Mouse (Mus musculus) liver, embryonic 16.5 days (tissue): ENCODE data around the gene Pax4. TPM values are rescaled to one million over a fixed set of nuclear protein-coding genes. Genes with fewer than 3 reads are reported as not detected.

Experiments
- ATAC-seq: fragments of 200-750 bp; cut with Nextera tagmentation; 2 replicates; pipeline ENCODE4 v1.8.0; 2017; ENCODE audit warnings: low read depth, mild to moderate bottlenecking, moderate number of reproducible peaks, moderate library complexity
- H3K27ac ChIP-seq: fragments of 300-500 bp; sonication (generic); 2 replicates; pipeline ENCODE4 v1.5.1; 2014; ENCODE audit warnings: mild to moderate bottlenecking, low read length
- H3K27me3 ChIP-seq: fragments of 300-500 bp; sonication (generic); 2 replicates; pipeline ENCODE4 v1.6.1; 2014; ENCODE audit warnings: low read depth, low read length, mixed read lengths; ENCODE audit not compliant: control insufficient read depth, insufficient read depth
- H3K36me3 ChIP-seq: fragments of 300-500 bp; sonication (generic); 2 replicates; pipeline ENCODE4 v1.6.1; 2014; ENCODE audit warnings: mild to moderate bottlenecking; ENCODE audit not compliant: control insufficient read depth, insufficient read depth
- H3K4me1 ChIP-seq: fragments of 300-500 bp; sonication (generic); 2 replicates; pipeline ENCODE4 v1.6.1; 2014; ENCODE audit warnings: low read depth, low read length, mixed read lengths; ENCODE audit not compliant: control insufficient read depth
- H3K4me2 ChIP-seq: fragments of 300-500 bp; sonication (generic); 2 replicates; pipeline ENCODE4 v1.6.1; 2014; ENCODE audit warnings: low read depth, low read length, mixed read lengths
- H3K4me3 ChIP-seq: fragments of 300-500 bp; sonication (generic); 2 replicates; pipeline ENCODE4 v1.5.1; 2014; ENCODE audit warnings: low read depth, mild to moderate bottlenecking, low read length
- H3K9ac ChIP-seq: fragments of 300-500 bp; sonication (generic); 2 replicates; pipeline ENCODE4 v1.6.1; 2014; ENCODE audit warnings: low read depth, low read length
- H3K9me3 ChIP-seq: fragments of 300-500 bp; sonication (generic); replicated peaks from 2 replicates; pipeline ENCODE4 v1.6.1; 2016; ENCODE audit warnings: low read length; ENCODE audit not compliant: control insufficient read depth
- WGBS: fragments of 180-500 bp; shearing (Covaris S2); extraction: QIAGEN DNeasy Blood & Tissue Kit; methylation state at CpG from one replicate; pipeline ENCODE4 v1.1.7; 2014; ENCODE audit not compliant: insufficient replicate concordance; 5-methylcytosine and 5-hydroxymethylcytosine counted together
- polyA plus RNA-seq: library from polyadenylated mRNA; unstranded; fragments of >200 nt; fragmentation: Nextera tagmentation; extraction: Ambion mirVana; gene quantifications from 2 replicates; pipeline ENCODE4 v1.2.1, GENCODE M21; 2015

Gene Pax4
- polyA plus RNA-seq, 1 experiment from 2014 or later, result not detected

DNA sequence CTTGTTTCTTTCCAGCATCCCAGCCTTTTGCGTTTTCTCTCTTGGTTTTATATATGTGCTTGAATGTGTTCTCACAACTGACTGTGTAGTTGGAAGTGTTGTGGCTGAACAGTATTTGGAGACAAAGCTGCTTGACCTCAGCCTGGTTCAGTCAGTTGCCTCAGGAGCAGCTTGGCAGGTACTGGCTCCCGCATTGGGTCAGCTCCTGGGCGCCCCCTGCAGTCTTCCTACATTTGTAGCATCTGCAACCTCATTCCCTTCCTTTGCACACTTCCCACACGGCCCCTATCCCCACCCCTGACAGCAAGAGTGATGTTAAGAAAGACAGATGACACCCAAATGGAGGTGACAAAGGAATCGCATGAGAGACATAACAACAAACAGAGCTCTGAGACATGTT is 11.4 kb upstream of the Pax4 start:
- no peak overlapping the region for H3K4me2 ChIP-seq
- no peak overlapping the region for H3K9ac ChIP-seq
- no peak overlapping the region for H3K27ac ChIP-seq
- peaks cover 4% of the 10 kb centered on the region; the same call in 1 of the 2 replicates for H3K4me1 ChIP-seq
- H3K36me3 ChIP-seq, result no peaks in the 10 kb centered on the region
- no peak; the same call in 1 of the 2 replicates for ATAC-seq
- H3K27me3 ChIP-seq, result no peaks in the 10 kb centered on the region
- WGBS, result 6% methylated on average over 5 of the region's 5 CpGs
- no peaks in the 10 kb centered on the region for H3K9me3 ChIP-seq
- no peak overlapping the region for H3K4me3 ChIP-seq

DNA sequence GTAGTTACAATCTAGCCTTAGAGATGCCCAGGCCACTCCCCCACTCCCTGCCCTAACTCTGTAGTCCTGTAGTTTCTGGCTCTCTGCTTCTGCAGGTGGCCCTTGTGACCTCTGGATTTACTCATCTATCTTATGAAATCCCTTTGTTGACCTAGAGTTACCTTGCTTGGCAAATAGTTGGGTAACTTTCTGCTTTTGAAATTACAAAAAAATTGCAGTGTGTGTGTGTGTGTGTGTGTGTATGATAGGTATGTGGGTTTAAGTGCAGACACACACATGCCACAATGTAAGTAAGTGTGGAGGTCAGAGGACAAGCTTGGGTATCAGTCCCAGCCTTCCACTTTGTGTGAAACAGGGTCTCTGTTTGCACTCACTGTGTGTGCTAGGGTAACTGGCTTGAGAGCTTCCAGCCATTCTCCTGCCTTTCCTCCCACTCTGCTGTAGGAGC is 10.1 kb upstream of the Pax4 start:
- H3K4me3 ChIP-seq, result no peak overlapping the region
- H3K36me3 ChIP-seq, result no peaks in the 10 kb centered on the region
- H3K27ac ChIP-seq, result no peak overlapping the region; the same call in 1 of the 2 replicates
- H3K27me3 ChIP-seq, result no peaks in the 10 kb centered on the region
- no peak overlapping the region for H3K4me2 ChIP-seq
- H3K9me3 ChIP-seq, result no peaks in the 10 kb centered on the region
- H3K9ac ChIP-seq, result no peak overlapping the region
- ATAC-seq, result peak; percentile 93
- peaks cover 4% of the 10 kb centered on the region; the same call in 1 of the 2 replicates for H3K4me1 ChIP-seq

DNA sequence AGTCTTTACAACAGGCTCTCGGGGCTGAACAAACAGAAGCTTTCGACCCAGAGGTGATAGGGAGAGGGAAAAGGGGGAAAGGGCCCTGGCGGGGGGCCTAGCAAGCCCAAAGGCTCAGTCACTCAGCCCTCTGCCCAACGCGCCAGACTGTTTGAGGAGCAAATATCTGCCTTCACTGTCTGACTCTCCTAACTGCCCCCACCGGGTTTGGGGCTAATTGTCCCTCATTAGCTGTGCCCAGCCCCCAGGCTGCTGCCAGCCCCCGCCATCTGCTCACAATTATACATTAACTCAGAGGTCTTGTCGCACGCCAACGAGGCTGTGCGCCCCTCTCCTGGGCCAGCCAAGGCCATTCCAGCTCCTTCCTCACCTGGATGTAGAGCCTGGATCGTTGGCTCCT is 1.8 kb upstream of the Pax4 start:
- no peaks in the 10 kb centered on the region for H3K9me3 ChIP-seq
- H3K4me1 ChIP-seq, result no peaks in the 10 kb centered on the region
- H3K36me3 ChIP-seq, result no peaks in the 10 kb centered on the region
- ATAC-seq, result no peak
- no peak overlapping the region for H3K27ac ChIP-seq
- H3K9ac ChIP-seq, result no peak overlapping the region
- peaks cover 27% of the 10 kb centered on the region for H3K27me3 ChIP-seq
- no peak overlapping the region for H3K4me3 ChIP-seq
- 3% methylated on average over 12 of the region's 12 CpGs for WGBS
- no peak overlapping the region for H3K4me2 ChIP-seq

DNA sequence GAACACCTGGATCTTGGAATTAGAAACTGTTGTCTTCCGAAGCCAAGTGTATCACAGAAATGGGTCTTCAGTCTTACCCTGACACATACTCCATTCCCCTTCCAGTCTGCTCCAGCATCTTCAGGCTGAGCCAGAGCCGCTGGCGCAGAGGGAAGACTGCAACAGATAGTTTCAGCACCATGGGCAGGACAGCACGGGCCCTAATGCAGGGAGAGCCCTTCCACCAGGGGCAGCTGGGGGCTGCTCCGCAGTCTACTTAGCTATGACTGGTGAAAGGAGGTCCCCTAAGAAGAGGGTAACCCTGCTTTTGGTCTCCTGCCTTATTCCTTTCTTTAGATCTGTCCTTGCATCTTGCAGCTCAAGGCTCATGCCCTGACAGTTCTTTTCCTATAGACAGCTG is 1.3 kb upstream of the Pax4 start:
- Histone ChIP-seq H3K9ac (no peak overlapping the region), H3K27ac (no peak overlapping the region), H3K36me3 (no peaks in the 10 kb centered on the region), H3K27me3 (peaks cover 27% of the 10 kb centered on the region), H3K4me3 (no peak overlapping the region), H3K9me3 (no peaks in the 10 kb centered on the region), H3K4me2 (no peak overlapping the region), H3K4me1 (no peaks in the 10 kb centered on the region)
- ATAC-seq, result no peak
- 10% methylated on average over 5 of the region's 5 CpGs for WGBS

DNA sequence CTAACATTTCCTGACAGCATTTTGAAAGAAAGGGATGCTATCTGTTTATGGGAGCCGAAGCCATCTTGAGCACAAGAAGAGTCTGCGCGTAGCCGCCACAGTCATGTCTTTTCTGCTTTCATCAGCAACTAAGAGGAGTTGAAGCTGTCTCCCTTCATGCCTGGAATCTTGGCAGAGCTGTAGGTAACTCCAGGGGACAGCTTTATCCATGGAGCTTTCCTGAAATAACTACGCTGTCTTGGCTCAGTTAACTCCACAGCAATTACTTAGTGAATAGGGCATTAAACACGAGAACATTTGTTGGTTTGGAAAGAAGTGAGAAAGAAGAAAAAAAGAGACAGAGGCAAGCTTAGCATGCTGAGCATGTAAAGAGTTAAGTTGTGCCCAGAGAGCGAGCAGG is 1.2 kb downstream of the Pax4 start:
- Histone ChIP-seq H3K9ac (no peak overlapping the region), H3K4me3 (no peak overlapping the region), H3K27ac (no peak overlapping the region), H3K36me3 (no peaks in the 10 kb centered on the region), H3K27me3 (peaks cover 27% of the 10 kb centered on the region), H3K4me2 (no peak overlapping the region), H3K9me3 (no peaks in the 10 kb centered on the region), H3K4me1 (no peaks in the 10 kb centered on the region)
- no peak for ATAC-seq
- WGBS, result 72% methylated on average over 7 of the region's 7 CpGs

DNA sequence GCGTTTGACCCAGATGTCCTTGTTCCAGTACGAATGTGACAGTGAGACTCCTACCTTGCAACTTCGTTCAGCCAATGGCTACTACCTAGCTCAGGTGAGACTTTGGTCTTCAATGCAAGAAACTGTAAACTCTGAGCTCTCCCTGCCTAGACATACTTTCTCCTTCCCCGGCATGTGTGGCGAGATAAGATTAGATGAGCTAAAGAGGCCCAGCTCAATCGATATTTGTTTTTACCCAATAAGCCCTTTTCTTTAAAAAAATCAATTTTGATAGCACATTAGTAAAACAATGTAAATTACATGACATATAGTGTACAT is 17.7 kb downstream of the Pax4 start:
- H3K9ac ChIP-seq, result no peak overlapping the region
- H3K9me3 ChIP-seq, result no peaks in the 10 kb centered on the region
- H3K4me2 ChIP-seq, result peak overlapping the region; percentile 40; the same call in 1 of the 2 replicates
- peak overlapping the region; percentile 33; the same call in 1 of the 2 replicates for H3K4me3 ChIP-seq
- H3K27me3 ChIP-seq, result no peaks in the 10 kb centered on the region
- peaks cover 8% of the 10 kb centered on the region for H3K36me3 ChIP-seq
- H3K27ac ChIP-seq, result no peak overlapping the region
- H3K4me1 ChIP-seq, result peaks cover 9% of the 10 kb centered on the region
- 42% methylated on average over 6 of the region's 6 CpGs for WGBS
- ATAC-seq, result peak; percentile 66

DNA sequence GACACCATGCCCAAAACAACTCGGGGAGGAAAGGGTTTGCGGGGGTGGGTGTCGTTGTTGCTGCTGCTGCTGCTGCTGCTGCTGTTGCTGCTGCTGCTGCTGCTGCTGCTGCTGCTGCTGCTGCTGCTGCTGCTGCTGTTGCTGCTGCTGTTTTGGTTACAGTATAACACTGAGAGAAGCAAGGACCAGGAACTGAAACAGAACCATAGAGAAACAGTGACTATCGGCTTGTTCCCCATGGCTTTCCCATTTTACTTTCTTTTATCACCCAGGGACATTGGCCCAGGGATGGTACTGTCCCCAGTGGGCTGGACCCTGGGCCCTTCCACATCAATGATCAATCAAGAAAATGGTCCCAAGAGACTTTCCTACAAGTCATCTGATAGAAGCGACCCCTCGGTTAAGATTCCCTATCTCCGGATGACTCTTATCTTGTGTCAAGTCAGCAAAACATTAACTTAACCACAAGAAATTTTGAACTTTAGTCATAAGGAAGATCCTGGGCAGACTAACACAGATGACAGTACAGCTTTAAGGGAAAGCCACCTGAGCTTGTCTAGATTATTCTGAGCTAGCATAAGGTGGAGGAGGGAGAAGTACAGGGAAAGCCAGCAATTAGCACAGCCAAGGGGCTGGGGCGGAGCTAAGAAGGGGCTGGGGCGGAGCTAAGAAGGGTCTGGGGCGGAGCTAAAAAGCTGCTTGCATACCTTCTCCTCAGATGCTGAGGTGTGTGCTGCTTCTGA is 18.2 kb downstream of the Pax4 start:
- H3K9ac ChIP-seq, result no peak overlapping the region
- H3K27ac ChIP-seq, result no peak overlapping the region
- H3K4me3 ChIP-seq, result peak overlapping the region; percentile 33; the same call in 1 of the 2 replicates
- H3K4me2 ChIP-seq, result peak overlapping the region; percentile 40; the same call in 1 of the 2 replicates
- H3K27me3 ChIP-seq, result no peaks in the 10 kb centered on the region
- H3K36me3 ChIP-seq, result peaks cover 13% of the 10 kb centered on the region
- peak; percentile 76 for ATAC-seq
- 58% methylated on average over 10 of the region's 10 CpGs for WGBS
- peaks cover 12% of the 10 kb centered on the region for H3K4me1 ChIP-seq
- no peaks in the 10 kb centered on the region for H3K9me3 ChIP-seq

DNA sequence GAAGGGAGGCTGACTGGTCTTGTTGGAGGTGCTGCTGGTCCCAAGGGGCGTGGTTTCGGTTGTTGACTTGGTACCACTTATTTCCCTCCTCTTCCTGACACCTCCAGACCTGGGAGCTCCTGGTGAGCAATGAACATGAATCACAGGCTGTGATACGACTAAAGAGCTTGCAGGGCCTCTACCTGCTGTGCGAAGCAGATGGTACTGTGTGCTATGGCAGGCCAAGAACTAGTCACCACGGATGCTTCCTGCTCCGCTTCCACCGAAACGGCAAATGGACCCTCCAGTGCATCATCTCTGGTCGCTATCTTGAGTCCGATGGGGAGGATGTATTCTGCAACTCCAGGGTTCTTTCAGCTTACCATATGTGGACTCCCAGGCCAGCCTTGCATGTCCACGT is 19.3 kb downstream of the Pax4 start:
- Histone ChIP-seq H3K9ac (no peak overlapping the region), H3K27ac (no peak overlapping the region), H3K4me1 (peaks cover 20% of the 10 kb centered on the region), H3K4me3 (no peak overlapping the region), H3K27me3 (no peaks in the 10 kb centered on the region), H3K36me3 (peaks cover 18% of the 10 kb centered on the region), H3K4me2 (no peak overlapping the region), H3K9me3 (no peaks in the 10 kb centered on the region)
- WGBS, result 85% methylated on average over 11 of the region's 11 CpGs
- no peak for ATAC-seq

DNA sequence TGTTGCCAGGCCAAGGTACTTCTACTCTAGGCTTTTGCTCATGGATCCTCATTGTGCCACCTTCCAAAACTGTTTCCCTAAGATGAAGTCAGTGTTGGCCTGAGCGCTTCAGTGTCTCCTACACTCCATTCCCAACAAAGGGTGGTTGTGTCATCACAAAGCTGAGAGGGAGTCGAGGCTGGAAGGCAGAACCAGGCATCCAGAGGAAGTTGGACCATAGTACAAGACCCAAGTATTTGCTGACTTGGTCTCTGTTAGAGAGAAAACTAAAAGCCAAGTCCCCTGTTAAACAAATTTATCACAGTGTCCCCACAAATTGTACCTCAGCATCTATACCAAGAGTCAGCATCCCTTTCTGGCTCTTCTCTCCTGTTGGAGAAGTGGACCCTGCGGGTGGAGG is 20.9 kb downstream of the Pax4 start, which contains the start of gene Gcc1:
TSS of gene Gcc1 (minus strand) at position 101 of the 400 bp plus-strand sequence.
- no peaks in the 10 kb centered on the region for H3K9me3 ChIP-seq
- no peak within 1 kb of the TSS for H3K4me2 ChIP-seq
- no peak for ATAC-seq
- 0 out of 2 replicates have a peak within 1 kb of the TSS, but pooled peaks have one; percentile 22 for H3K27ac ChIP-seq
- peaks cover 24% of the 10 kb centered on the region for H3K4me1 ChIP-seq
- no peak within 1 kb of the TSS for H3K4me3 ChIP-seq
- H3K27me3 ChIP-seq, result no peaks in the 10 kb centered on the region
- peaks cover 18% of the 10 kb centered on the region for H3K36me3 ChIP-seq
- WGBS, result 78% methylated on average over 3 of the region's 3 CpGs
- H3K9ac ChIP-seq, result no peak within 1 kb of the TSS
